Mouse (Mus musculus): Measurements from ENCODE around the gene Dcdc2a.

Dcdc2a gene

DNA sequence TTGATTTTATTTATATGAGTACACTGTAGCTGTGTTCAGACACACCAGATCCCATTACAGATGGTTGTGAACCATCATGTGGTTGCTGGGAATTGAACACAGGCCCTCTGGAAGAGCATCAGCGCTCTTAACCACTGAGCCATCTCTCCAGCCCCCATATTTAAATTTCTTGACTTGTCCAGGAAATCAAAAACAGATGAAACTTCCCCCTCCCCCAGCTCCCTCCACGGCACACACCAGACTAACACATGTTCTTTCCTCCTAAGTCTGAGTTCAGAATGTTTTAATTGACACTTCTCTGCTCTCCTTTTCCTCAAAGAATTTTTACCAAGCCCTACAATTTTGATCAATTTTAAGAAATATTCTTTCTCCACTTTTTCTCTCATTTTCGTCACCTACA lies 113.1 kb downstream of the Dcdc2a start:
- no peak for DNase-seq (ENCODE audit: low read depth, low spot score)

DNA sequence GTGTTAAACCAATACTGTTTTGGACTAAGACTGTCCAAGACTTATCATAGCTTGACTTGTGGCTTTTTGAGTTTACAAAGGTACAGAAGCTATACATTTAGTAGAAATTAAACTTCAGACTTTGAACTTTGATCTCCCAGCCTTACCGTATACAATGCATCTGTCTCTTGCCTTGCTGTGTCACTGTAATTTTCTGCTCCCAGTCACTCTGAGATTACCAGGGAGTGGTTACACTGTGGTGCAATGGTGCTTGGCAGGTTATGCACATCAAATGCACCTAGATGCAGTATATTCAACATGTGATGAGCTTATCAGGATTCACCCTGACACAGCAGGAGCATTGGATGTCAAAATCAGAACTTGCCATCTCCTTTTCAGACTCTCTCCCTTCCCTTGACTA lies 122.0 kb downstream of the Dcdc2a start:
- DNase-seq (ENCODE audit: low read depth, low spot score), result no peak

DNA sequence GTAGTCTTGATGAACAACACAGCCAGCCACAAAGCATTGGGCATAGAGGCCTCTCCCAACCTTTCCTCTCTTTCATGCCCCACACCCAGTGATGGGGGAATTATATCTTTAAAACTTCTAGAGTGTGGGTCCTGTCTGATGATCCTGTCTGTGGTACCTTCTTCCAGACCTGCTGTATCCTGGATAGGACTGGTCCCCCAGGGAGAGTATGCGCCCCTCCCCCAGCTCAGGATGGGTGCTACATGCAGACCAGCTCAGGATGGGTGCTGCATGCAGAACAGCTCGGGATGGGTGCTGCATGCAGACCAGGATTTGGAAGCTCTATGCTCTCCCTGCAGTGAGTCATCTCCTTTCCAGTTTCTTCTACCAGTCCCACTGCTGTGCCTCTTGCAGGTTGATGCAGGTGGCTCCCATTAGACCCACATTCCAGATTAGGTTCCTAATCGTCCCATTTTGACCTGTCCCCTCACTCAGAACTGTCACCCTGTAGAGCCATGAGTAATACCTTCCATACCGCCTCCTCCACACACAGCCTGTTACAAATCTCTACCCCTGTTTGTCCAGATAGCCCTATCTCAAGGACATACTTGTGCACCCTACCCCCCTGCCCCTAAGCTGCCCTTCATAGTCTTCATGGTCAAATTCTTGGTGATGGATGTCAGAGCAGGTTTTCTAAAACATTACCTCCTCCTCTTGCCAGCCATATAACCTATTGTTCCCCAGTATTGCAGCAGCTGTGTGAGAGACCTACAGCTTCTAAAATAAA lies 122.6 kb downstream of the Dcdc2a start:
- no peak for DNase-seq (ENCODE audit: low read depth, low spot score)

DNA sequence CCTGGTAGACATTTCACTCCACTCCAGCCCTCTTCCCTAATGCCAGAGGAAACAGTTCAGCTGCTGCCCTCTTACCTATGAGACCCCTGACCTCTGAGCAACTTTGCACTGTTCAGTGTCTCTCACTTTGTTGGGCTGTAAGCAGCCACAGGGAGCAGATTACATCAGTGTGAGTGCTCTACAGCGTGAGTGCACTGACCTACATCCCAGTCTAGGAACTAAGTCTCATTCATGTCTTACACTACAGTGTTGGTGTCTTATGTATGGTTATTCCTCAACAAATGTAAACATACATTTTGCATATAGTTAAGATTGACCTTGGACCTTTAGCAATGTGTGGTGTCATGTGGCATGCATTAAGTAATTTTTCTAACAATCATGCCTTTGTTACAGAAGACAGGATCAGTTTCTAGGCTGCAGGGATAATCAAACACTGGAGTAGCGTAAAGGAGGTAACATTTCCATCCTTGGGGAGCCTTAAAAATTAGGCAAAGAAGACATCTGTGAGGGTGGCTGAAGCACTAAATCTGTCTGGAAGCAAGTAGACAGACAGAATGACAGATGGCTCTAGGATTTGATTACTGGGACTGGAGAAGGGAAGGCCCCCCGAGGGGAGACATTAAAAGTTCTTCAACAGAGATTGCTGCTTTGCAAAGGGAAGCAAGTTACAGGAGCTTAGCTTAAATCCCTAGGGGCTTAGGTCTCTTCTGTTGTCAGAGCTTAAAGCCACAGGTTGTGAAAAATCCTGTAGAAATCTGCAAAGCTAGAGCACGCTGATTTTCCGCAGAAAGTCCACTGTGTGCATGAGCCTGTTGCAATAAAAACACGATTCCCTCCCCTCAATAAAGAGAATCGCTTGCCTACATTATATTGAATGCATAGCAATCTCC lies 130.9 kb downstream of the Dcdc2a start:
- no peak for DNase-seq (ENCODE audit: low read depth, low spot score)

GRCm38 (mm10) chr13:25187326-25187710 lies 131.5 kb downstream of the Dcdc2a start:
- DNase-seq (ENCODE audit: low read depth, low spot score), result no peak

DNA sequence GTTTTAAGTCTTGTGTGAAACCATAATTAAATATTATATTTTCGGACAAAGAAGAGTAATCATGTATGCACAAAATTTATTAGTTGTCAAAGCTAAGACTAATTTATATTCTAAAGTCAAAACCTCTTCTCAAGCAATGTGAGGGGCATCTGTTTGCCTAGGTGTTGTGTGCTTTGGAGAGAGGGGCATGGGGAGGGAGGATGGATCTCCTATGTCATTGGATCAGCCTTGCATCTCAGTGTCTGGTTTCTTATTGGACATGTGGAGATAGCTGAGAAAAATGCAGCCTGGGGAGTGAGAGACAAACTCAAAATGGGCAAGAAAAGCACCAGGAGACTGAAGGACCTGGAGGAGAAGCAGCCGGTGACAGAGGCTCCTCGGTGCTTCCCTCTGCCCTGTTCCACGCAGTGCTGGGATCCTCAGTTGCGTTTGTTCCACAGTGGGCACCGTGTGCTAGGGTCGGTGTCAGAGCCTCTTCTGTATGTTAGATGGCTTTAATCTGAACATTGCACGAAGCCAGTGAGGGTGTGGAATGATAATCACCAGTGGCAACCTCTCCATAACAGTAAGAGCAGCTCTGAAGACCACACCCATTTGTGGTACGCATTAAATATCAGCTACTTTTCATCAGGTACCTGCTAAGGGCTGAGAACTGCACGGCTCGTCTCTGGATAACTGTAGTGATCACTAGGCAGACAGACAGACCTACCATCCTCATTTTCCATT lies 133.8 kb downstream of the Dcdc2a start:
- no peak for DNase-seq (ENCODE audit: low read depth, low spot score)

DNA sequence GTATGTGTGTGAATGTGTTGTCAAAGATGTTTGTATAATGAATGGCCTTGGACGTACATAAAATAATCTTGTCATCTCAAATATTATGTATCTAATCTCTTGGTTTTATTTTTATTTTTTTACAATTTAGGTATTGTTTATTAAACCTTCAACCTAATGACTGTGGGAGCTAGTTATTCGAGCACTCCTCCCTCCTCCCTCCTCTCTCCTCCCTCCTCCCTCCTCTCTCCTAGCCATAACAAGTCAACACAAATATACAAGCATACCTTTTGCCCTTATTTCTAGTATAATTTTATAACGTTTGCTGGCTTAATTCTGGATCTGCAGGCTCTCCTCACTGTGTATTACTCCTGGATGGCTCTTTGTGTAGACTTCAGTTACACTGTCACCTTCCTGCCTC lies 134.4 kb downstream of the Dcdc2a start:
- DNase-seq (ENCODE audit: low read depth, low spot score), result no peak

DNA sequence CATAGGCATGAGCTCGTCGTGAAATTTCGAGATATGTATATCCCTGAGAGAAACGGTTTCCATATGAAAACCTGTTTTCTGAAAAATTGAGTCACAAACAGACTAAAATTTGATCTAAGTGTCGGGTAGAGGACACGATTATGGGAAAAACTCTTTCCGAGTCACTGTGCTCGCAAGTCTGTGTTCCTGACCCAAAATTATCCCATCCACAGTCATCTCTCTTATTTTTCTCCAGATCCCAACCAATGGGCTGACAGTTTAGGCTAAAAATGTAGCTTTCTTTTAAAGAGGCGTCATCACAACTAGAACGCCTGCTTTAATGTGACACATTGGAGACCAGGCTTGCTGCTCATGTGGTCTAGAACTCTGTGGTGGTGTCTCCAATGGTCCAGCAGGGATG lies 139.9 kb downstream of the Dcdc2a start:
- DNase-seq (ENCODE audit: low read depth, low spot score), result no peak

GRCm38 (mm10) chr13:25199916-25200315 lies 144.1 kb downstream of the Dcdc2a start:
- no peak for DNase-seq (ENCODE audit: low read depth, low spot score)

- no peak for DNase-seq (ENCODE audit: low read depth, low spot score)
These were observed 151.1 kb downstream of the Dcdc2a start for GRCm38 (mm10) chr13:25206950-25207349.

GRCm38 (mm10) chr13:25218394-25218793 lies 162.6 kb downstream of the Dcdc2a start:
- no peak for DNase-seq (ENCODE audit: low read depth, low spot score)

- no peak for DNase-seq (ENCODE audit: low read depth, low spot score)
These were observed 164.5 kb downstream of the Dcdc2a start for GRCm38 (mm10) chr13:25220186-25220787.

DNA sequence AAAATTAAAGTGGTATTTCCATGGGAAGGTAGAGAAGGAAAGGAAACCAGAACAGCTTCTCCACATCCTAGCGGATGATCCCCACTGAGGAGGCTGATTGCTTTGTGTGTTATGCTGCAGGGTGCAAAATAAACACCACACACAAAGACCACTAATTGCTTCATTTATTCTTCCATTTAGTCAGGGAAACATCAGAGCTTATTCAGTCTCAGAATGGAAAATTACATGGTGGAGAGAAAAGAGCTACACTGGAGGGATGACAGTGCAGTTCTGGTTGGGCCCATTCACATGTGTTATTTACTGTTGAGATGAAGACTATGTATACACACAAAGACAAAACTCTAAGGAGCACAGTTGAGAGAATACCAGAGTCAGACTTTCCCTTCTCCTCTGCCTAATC lies 196.1 kb downstream of the Dcdc2a start:
- DNase-seq (ENCODE audit: low read depth, low spot score), result no peak

GRCm38 (mm10) chr13:25254478-25255263 lies 198.9 kb downstream of the Dcdc2a start:
- DNase-seq (ENCODE audit: low read depth, low spot score), result no peak

DNA sequence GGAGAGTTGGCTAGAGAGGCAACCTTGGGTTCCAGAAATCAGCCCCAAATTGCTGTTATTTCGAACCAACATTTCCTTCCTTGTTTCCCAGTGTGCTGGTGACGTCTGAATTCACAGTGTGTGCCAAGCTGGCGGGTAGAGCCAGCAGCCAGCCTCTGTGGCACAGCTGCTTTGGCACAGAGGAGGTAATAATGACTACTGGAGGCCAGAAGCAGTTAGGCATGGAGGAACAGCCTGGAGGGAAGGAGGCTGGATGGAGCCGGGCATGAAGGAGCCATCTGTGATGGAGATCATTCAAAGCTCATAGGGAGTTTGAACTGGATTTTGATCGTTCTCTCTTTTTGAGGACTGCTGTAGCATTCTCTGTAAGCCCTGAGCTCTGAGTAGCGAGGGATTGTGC lies 201.8 kb downstream of the Dcdc2a start:
- DNase-seq (ENCODE audit: low read depth, low spot score), result no peak

Measured in telencephalon, adult 2 months (tissue).